Mouse (Mus musculus) erythroblast, embryonic 14.5 days (primary cell): ENCODE results near the gene Hdhd5.

Source experiments
- GATA1 ChIP-seq: IDR thresholded peaks from 2 replicates; pipeline ENCODE4 v1.6.1; 2012; ENCODE audit warnings: low read length, inconsistent platforms, mixed read lengths
- TAL1 ChIP-seq: IDR thresholded peaks from 3 replicates; pipeline ENCODE4 v1.6.1; 2012; ENCODE audit warnings: low read length, inconsistent platforms, mixed read lengths

DNA sequence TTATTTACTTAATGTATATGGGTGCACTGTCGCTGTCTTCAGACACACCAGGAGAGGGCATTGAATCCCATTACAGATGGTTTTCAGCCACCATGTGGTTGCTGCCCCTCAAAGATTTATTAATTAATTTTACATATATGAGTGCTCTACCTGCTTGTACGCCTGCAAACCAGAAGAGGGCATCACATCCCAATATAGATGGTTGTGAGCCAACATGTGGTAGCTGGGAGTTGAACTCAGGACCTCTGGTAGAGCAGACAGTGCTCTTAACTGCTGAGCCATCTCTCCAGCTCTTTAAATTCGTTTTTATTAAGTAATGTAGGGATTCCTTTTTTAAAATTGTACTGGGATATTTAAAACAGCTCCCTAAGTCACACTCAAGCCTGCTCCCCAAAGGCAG is 61.9 kb downstream of the Hdhd5 start:
- TF ChIP-seq GATA1 (no peak), TAL1 (no peak)
